Comparison of ENCODE assay signal across 8 mouse cellular contexts in the genomic region with DNA sequence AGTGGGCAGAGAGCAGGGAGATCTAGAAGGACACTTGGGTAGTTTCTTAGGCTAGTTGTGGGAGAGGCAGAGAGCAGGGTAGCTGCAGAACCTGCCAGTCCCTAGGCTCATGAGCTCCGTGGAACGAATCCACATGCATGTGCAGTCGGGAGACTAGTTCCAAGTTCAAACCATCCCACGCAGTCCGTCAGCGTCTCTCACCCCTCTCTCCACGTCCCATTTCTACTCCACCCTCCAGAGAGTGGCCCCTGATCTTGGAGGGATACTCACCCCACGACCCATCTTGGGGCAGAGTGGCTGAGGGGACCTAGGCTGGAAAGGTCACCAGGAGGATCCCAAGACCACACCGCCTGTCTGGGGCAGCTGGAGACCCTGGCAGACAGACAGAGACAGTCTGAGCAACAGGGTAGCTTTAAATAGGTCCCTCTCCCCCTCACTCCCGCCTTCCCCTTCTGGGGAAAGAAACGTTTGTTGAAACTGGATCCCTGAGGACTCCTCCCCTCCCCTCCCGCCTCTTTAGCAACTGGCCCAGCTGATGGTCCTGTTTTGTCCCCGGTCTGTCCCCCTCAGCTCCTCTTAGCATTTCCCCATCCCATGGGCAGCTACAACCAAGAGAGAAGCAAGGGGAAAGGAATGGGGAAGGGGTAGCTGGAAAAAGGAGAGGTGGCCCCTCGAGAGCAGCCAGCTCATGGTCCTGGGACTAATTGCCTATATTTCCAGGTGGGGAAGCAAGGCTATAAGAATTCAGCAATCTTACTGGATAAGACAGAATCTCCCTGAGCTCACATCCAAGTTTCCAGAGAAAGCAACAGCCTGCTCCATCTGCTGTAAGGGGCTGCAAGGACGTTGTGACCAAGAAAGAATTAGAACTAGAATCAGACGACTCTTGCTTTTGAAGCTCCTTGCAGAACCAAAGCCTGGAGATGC. TPM values are rescaled to one million over a fixed set of nuclear protein-coding genes. Genes with fewer than 3 reads are reported as not detected.
DNase-seq lines count a peak whose midpoint lies in the region; ATAC-seq and TF ChIP-seq lines count a peak whose summit lies in the region.

Gene Atp1a2 (minus strand): TSS at position 454 of the 927 bp plus-strand sequence.

- peak within 1 kb of the TSS; percentile 19 for H3K4me3 ChIP-seq in kidney, embryonic 14.5 days (ENCODE audit: low read length)
- peak within 1 kb of the TSS; percentile 23 for H3K4me3 ChIP-seq in intestine, embryonic 15.5 days (replicated peaks)
- peak within 1 kb of the TSS; percentile 31 for H3K4me3 ChIP-seq in lung, embryonic 14.5 days (ENCODE audit: low read depth, low read length)

- no peak for DNase-seq in kidney, postnatal 36 days
- DNase-seq in embryo, embryonic 9.5 days (ENCODE audit: extremely low spot score) = peak; percentile 55
- peak; percentile 99 for DNase-seq in heart, adult 11 months
- DNase-seq in lung, embryonic 14.5 days = peak; percentile 83
- DNase-seq in ovary, postnatal 36 days (ENCODE audit: low spot score) = peak; percentile 39
- DNase-seq in spleen, adult 12 weeks (ENCODE audit: low spot score) = no peak

- H3K9ac ChIP-seq in kidney, embryonic 14.5 days (ENCODE audit: low read depth, low read length) = peak within 1 kb of the TSS; percentile 45; the same call in 1 of the 2 replicates
- no peak within 1 kb of the TSS for H3K9ac ChIP-seq in intestine, embryonic 15.5 days
- peak within 1 kb of the TSS; percentile 38 for H3K9ac ChIP-seq in lung, embryonic 14.5 days

- H3K4me1 ChIP-seq in kidney, embryonic 14.5 days (ENCODE audit: control insufficient read depth, insufficient read depth, low read length) = peaks cover 32% of the 10 kb centered on the region
- H3K4me1 ChIP-seq in intestine, embryonic 15.5 days (replicated peaks) = peaks cover 17% of the 10 kb centered on the region
- peaks cover 15% of the 10 kb centered on the region for H3K4me1 ChIP-seq in lung, embryonic 14.5 days (ENCODE audit: insufficient read depth)

- peak; percentile 58 for ATAC-seq in kidney, embryonic 14.5 days (ENCODE audit: low FRiP score, low TSS enrichment)
- peak; percentile 60 for ATAC-seq in intestine, embryonic 15.5 days
- peak; percentile 79 for ATAC-seq in lung, embryonic 14.5 days (ENCODE audit: insufficient read depth)

- TF ChIP-seq CTCF in lung, embryonic 14.5 days (IDR thresholded peaks at IDR 0.05; ENCODE audit: low read depth) = no peak

- H3K27me3 ChIP-seq in kidney, embryonic 14.5 days (ENCODE audit: control insufficient read depth, insufficient read depth, low read length) = no peaks in the 10 kb centered on the region
- H3K27me3 ChIP-seq in intestine, embryonic 15.5 days (replicated peaks) = no peaks in the 10 kb centered on the region
- H3K27me3 ChIP-seq in lung, embryonic 14.5 days (ENCODE audit: insufficient read depth, low read length) = no peaks in the 10 kb centered on the region

- H3K36me3 ChIP-seq in kidney, embryonic 14.5 days (ENCODE audit: control insufficient read depth, insufficient read depth, low read length) = no peaks in the 10 kb centered on the region
- H3K36me3 ChIP-seq in intestine, embryonic 15.5 days = no peaks in the 10 kb centered on the region
- H3K36me3 ChIP-seq in lung, embryonic 14.5 days (ENCODE audit: insufficient read depth) = no peaks in the 10 kb centered on the region

- 5% methylated on average over 16 of the region's 16 CpGs for WGBS in kidney, embryonic 14.5 days
- 9% methylated on average over 16 of the region's 16 CpGs for WGBS in intestine, embryonic 15.5 days
- 4% methylated on average over 16 of the region's 16 CpGs for WGBS in lung, embryonic 14.5 days

- no peaks in the 10 kb centered on the region for H3K9me3 ChIP-seq in kidney, embryonic 14.5 days (ENCODE audit: control insufficient read depth, low read length)
- no peaks in the 10 kb centered on the region for H3K9me3 ChIP-seq in intestine, embryonic 15.5 days
- H3K9me3 ChIP-seq in lung, embryonic 14.5 days (ENCODE audit: low read depth, low read length) = no peaks in the 10 kb centered on the region

- H3K27ac ChIP-seq in kidney, embryonic 14.5 days (ENCODE audit: low read depth, low read length) = peak within 1 kb of the TSS; percentile 48
- peak within 1 kb of the TSS; percentile 54; the same call in 1 of the 2 replicates for H3K27ac ChIP-seq in intestine, embryonic 15.5 days
- peak within 1 kb of the TSS; percentile 61; the same call in 1 of the 2 replicates for H3K27ac ChIP-seq in lung, embryonic 14.5 days (ENCODE audit: low read depth)

- peak within 1 kb of the TSS; percentile 45 for H3K4me2 ChIP-seq in kidney, embryonic 14.5 days (replicated peaks; ENCODE audit: low read depth, low read length)
- peak within 1 kb of the TSS; percentile 52 for H3K4me2 ChIP-seq in intestine, embryonic 15.5 days (replicated peaks)
- H3K4me2 ChIP-seq in lung, embryonic 14.5 days = peak within 1 kb of the TSS; percentile 52

RNA-seq across cellular contexts. Expression of gene Atp1a2, which starts in this region (rescaled TPM):
- polyA plus RNA-seq in kidney, embryonic 14.5 days (2014; fragmentation: Nextera tagmentation; extraction: Ambion mirVana) = 0.66 and 0.96 TPM in 2 replicates
- 3.3 TPM in 2 replicates for polyA plus RNA-seq in intestine, embryonic 15.5 days (2015; fragmentation: Nextera tagmentation; extraction: Ambion mirVana)
- 1.3 and 1.4 TPM in 2 replicates for polyA plus RNA-seq in lung, embryonic 14.5 days (2014; fragmentation: Nextera tagmentation; extraction: Ambion mirVana)

Comparison
In these comparisons a context has a peak if more than half of its experiments do, and no peak if none do; other contexts are left out.
1. Peak in ATAC-seq, H3K4me3 ChIP-seq, H3K27ac ChIP-seq, H3K9ac ChIP-seq and H3K4me2 ChIP-seq in kidney, embryonic 14.5 days; RNA of the gene not detected or under 1 TPM.
2. DNase-seq: peak in embryo, embryonic 9.5 days (single experiment), heart, adult 11 months (single experiment), lung, embryonic 14.5 days (single experiment) and ovary, postnatal 36 days (single experiment); none in kidney, postnatal 36 days (0 of 2) and spleen, adult 12 weeks (single experiment).
3. Peak in every context shown above with its lines, with median percentiles within 50 percentile points of each other: ATAC-seq, H3K27ac ChIP-seq, H3K4me2 ChIP-seq and H3K4me3 ChIP-seq.